Mouse (Mus musculus): Measurements from ENCODE around the gene Slu7. TPM values are rescaled to one million over a fixed set of nuclear protein-coding genes. Genes with fewer than 3 reads are reported as not detected.

The Slu7 gene
- total RNA-seq, 2 experiments from 2014 or later, result 8.8 to 44.4 TPM

DNA sequence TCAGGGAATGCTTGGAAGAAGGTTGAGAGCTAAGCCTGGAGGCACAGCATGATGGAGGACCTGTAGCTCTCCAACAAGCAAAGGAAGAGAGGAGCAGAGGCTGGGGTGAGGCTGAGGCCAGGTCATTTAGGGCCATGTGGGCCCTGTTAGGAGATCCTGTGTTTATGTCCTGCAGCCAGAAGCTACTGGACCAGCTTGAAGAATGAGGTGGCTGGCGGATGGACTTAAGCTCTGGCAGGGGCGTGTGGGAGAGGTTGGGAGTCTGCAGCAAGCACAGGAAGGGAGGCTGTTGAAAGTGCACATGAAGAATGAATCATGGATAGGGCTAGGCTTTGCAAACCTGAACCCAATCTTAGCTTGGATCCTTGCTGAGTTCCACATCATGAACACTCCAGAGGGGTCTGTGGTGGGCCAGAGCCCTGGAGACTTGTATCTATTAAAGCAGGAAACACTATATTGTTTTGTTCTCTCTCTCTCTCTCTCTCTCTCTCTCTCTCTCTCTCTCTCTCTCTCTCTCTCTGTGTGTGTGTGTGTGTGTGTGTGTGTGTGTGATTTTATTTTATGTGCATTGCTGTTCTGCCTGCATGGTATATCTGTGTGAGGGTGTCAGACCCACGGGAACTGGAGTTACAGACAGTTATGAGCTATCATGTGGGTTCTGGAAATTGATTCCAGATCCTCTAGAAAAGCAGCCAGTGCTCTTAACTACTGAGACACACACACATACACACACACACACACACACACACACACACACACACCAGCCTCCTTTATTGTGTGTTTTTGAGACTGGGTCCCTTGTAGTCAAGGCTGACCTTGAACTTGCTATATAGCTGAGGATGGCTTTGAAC, 48.4 kb downstream of the Slu7 start:
- no peak for ATAC-seq (replicated peaks; ENCODE audit: low FRiP score, poor library complexity, severe bottlenecking)

DNA sequence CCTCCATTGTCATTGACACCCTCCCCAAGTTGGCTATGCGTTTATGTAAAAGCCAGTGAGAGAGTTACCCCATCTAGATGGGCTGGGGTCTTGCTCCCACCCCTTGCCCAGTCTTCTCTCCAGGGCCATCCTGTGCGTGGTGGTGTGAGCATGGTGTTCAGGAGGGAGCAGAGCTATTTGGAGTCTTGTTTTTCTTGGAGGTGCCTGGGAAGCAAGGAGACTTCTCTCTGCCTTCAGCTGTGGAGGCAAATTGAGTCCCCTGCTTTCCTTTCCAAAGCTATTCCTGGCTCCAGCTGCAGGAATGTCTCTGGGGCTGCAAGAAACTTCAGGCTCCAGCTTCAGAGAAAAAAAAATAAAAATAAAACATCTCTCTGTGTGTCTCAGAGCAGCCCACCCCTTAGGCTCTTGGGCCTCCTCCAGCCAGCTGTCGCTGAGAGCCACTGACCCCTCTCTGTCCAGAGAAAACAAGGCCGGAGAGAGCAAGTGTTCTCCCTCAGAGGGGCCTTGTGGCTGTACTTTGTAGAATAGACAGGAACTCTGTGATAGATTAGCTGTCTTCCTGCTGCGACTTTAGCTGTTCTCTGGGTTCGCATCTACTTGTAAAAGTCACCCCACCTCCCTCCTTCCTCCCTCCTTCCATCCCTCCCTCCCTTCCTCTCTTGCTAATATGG, 49.7 kb downstream of the Slu7 start:
- ATAC-seq (replicated peaks; ENCODE audit: low FRiP score, poor library complexity, severe bottlenecking), result no peak

DNA sequence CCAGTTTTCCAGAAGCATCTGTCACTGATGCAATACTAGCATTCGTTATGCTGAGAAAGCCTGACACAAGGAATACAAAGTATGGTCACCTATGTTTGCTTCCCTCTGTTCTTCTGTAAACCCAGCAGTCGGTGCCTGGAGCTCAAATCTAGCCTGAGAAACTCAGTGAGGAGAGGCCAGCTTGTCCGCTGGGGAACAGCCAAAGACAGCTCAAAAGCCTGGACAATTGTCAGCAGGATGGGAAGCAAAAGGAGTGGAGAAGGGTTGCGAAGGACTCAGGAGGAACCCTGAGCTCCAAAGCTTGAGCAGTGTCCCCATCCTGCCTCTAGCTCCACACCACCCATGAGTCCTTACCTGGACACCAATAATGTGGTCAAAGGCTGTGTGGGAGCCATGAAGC, 50.5 kb downstream of the Slu7 start:
- 0 out of 2 replicates have a peak, but pooled peaks have one; percentile 19 for ATAC-seq (replicated peaks; ENCODE audit: low FRiP score, poor library complexity, severe bottlenecking)

- no peak for ATAC-seq (replicated peaks; ENCODE audit: low FRiP score, poor library complexity, severe bottlenecking)
Measured at GRCm38 (mm10) chr11:43484652-43485051, 51.1 kb downstream of the Slu7 start.

DNA sequence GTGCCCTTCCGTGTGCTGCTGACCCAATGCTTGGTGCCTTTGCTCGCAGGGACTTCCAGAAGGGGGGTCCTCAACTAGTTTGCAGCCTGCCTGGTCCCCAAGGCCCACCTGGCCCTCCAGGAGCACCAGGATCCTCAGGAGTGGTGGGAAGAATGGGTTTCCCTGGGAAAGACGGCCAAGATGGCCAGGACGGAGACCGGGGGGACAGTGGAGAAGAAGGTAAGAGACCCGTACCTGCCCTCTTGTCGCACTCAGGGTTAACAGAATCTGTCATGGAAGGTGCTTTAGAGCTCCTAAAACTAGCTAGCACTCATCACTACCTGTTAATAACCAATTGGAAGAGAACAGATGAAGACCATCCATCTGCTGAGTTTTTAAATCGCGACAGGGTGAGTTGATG, 52.3 kb downstream of the Slu7 start:
- ATAC-seq (replicated peaks; ENCODE audit: low FRiP score, poor library complexity, severe bottlenecking), result no peak

- peak; percentile 52; the same call in 1 of the 2 replicates for ATAC-seq (replicated peaks; ENCODE audit: low FRiP score, poor library complexity, severe bottlenecking)
Measured at GRCm38 (mm10) chr11:43492663-43493062, 59.1 kb downstream of the Slu7 start.

- no peak for ATAC-seq (replicated peaks; ENCODE audit: low FRiP score, poor library complexity, severe bottlenecking)
Measured at GRCm38 (mm10) chr11:43493815-43494409, 60.4 kb downstream of the Slu7 start.

- ATAC-seq (replicated peaks; ENCODE audit: low FRiP score, poor library complexity, severe bottlenecking), result no peak
Measured at GRCm38 (mm10) chr11:43495037-43495436, 61.5 kb downstream of the Slu7 start.

GRCm38 (mm10) chr11:43495532-43495931, 62.0 kb downstream of the Slu7 start:
- no peak for ATAC-seq (replicated peaks; ENCODE audit: low FRiP score, poor library complexity, severe bottlenecking)

Other genes starting within 250 kb of the Slu7 start
- 45.7 and 73.5 TPM in 2 replicates for gene Pttg1, start 7.5 kb upstream of the Slu7 start, total RNA-seq (2015; ENCODE audit: low replicate concordance)
- gene Pttg1, start 7.5 kb upstream of the Slu7 start, total RNA-seq (2017; ENCODE audit: low replicate concordance), result 24.4 and 27.9 TPM in 2 replicates
- not detected in 2 replicates for gene C1qtnf2, start 40.5 kb downstream of the Slu7 start, total RNA-seq (2015; ENCODE audit: low replicate concordance)
- gene C1qtnf2, start 40.5 kb downstream of the Slu7 start, total RNA-seq (2017; ENCODE audit: low replicate concordance), result not detected in 2 replicates
- not detected in 2 replicates for gene Ccnjl, start 95.0 kb downstream of the Slu7 start, total RNA-seq (2015; ENCODE audit: low replicate concordance)
- not detected in 2 replicates for gene Ccnjl, start 95.0 kb downstream of the Slu7 start, total RNA-seq (2017; ENCODE audit: low replicate concordance)
- not detected in 2 replicates for gene 4933415A04Rik, start 153.3 kb downstream of the Slu7 start, total RNA-seq (2015; ENCODE audit: low replicate concordance)
- gene 4933415A04Rik, start 153.3 kb downstream of the Slu7 start, total RNA-seq (2017; ENCODE audit: low replicate concordance), result not detected in 2 replicates
- gene Fabp6, start 167.8 kb downstream of the Slu7 start, total RNA-seq (2015; ENCODE audit: low replicate concordance), result not detected in 2 replicates
- not detected in 2 replicates for gene Fabp6, start 167.8 kb downstream of the Slu7 start, total RNA-seq (2017; ENCODE audit: low replicate concordance)
- gene Pwwp2a, start 248.3 kb downstream of the Slu7 start, total RNA-seq (2015; ENCODE audit: low replicate concordance), result 67.0 and 91.8 TPM in 2 replicates
- 77.2 and 90.6 TPM in 2 replicates for gene Pwwp2a, start 248.3 kb downstream of the Slu7 start, total RNA-seq (2017; ENCODE audit: low replicate concordance)

Measured in erythroid progenitor cell, adult 5-6 weeks (primary cell).